Mouse (Mus musculus): ENCODE measurements around the gene Ppp2r3a. TPM values are rescaled to one million over a fixed set of nuclear protein-coding genes. Genes with fewer than 3 reads are reported as not detected.

Ppp2r3a gene
- polyA plus RNA-seq, 1 experiment from 2014 or later: 3.2 TPM

- Histone ChIP-seq H3K9me3 (replicated peaks) (no peaks in the 10 kb centered on the region), H3K27me3 (no peaks in the 10 kb centered on the region), H3K36me3 (replicated peaks) (no peaks in the 10 kb centered on the region), H3K4me1 (replicated peaks) (no peaks in the 10 kb centered on the region), H3K4me3 (replicated peaks) (no peak overlapping the region), H3K9ac (no peak overlapping the region), H3K4me2 (no peak overlapping the region), H3K27ac (replicated peaks) (peak overlapping the region; percentile 29; the same call in 1 of the 2 replicates)
- WGBS (ENCODE audit: insufficient replicate concordance): 55% methylated on average over 4 of the region's 4 CpGs
- no peak for ATAC-seq (ENCODE audit: insufficient read depth)
Observed at GRCm38 (mm10) chr9:101206516-101206915, 45.1 kb downstream of the Ppp2r3a start.

GRCm38 (mm10) chr9:101205216-101205615, 46.4 kb downstream of the Ppp2r3a start:
- Histone ChIP-seq H3K36me3 (replicated peaks) (no peaks in the 10 kb centered on the region), H3K27ac (replicated peaks) (no peak overlapping the region), H3K9ac (no peak overlapping the region), H3K9me3 (replicated peaks) (no peaks in the 10 kb centered on the region), H3K27me3 (no peaks in the 10 kb centered on the region), H3K4me1 (replicated peaks) (no peaks in the 10 kb centered on the region), H3K4me2 (no peak overlapping the region), H3K4me3 (replicated peaks) (no peak overlapping the region)
- ATAC-seq (ENCODE audit: insufficient read depth): no peak
- WGBS (ENCODE audit: insufficient replicate concordance): 51% methylated on average over 1 of the region's 1 CpGs

- 72% methylated on average over 3 of the region's 3 CpGs for WGBS (ENCODE audit: insufficient replicate concordance)
- H3K36me3 ChIP-seq (replicated peaks): no peaks in the 10 kb centered on the region
Observed at GRCm38 (mm10) chr9:101204059-101204458, 47.5 kb downstream of the Ppp2r3a start.

GRCm38 (mm10) chr9:101200627-101201026, 51.0 kb downstream of the Ppp2r3a start:
- 54% methylated on average over 5 of the region's 5 CpGs for WGBS (ENCODE audit: insufficient replicate concordance)
- no peak overlapping the region for H3K9ac ChIP-seq
- no peak overlapping the region for H3K4me2 ChIP-seq
- H3K9me3 ChIP-seq (replicated peaks): no peaks in the 10 kb centered on the region
- H3K27ac ChIP-seq (replicated peaks): no peak overlapping the region
- no peaks in the 10 kb centered on the region for H3K4me1 ChIP-seq (replicated peaks)
- H3K4me3 ChIP-seq (replicated peaks): no peak overlapping the region
- no peak for ATAC-seq (ENCODE audit: insufficient read depth)
- H3K36me3 ChIP-seq (replicated peaks): no peaks in the 10 kb centered on the region
- H3K27me3 ChIP-seq: no peaks in the 10 kb centered on the region

More at GRCm38 (mm10) chr9:101204059-101204458, 47.5 kb downstream of the Ppp2r3a start:
- Histone ChIP-seq H3K27me3 (no peaks in the 10 kb centered on the region), H3K4me2 (no peak overlapping the region), H3K4me1 (replicated peaks) (no peaks in the 10 kb centered on the region), H3K9me3 (replicated peaks) (no peaks in the 10 kb centered on the region), H3K9ac (no peak overlapping the region), H3K27ac (replicated peaks) (no peak overlapping the region), H3K4me3 (replicated peaks) (no peak overlapping the region)
- ATAC-seq (ENCODE audit: insufficient read depth): no peak

GRCm38 (mm10) chr9:101198804-101199203, 52.8 kb downstream of the Ppp2r3a start:
- no peak overlapping the region for H3K4me3 ChIP-seq (replicated peaks)
- no peak overlapping the region for H3K9ac ChIP-seq
- H3K27me3 ChIP-seq: no peaks in the 10 kb centered on the region
- WGBS (ENCODE audit: insufficient replicate concordance): 63% methylated on average over 6 of the region's 6 CpGs
- H3K36me3 ChIP-seq (replicated peaks): no peaks in the 10 kb centered on the region
- no peak overlapping the region for H3K4me2 ChIP-seq
- no peak for ATAC-seq (ENCODE audit: insufficient read depth)
- no peaks in the 10 kb centered on the region for H3K9me3 ChIP-seq (replicated peaks)
- no peak overlapping the region for H3K27ac ChIP-seq (replicated peaks)
- H3K4me1 ChIP-seq (replicated peaks): no peaks in the 10 kb centered on the region

GRCm38 (mm10) chr9:101198261-101198660, 53.3 kb downstream of the Ppp2r3a start:
- ATAC-seq (ENCODE audit: insufficient read depth): no peak
- WGBS (ENCODE audit: insufficient replicate concordance): 73% methylated on average over 3 of the region's 3 CpGs

GRCm38 (mm10) chr9:101181962-101182701, 69.5 kb downstream of the Ppp2r3a start:
- 32% methylated on average over 5 of the region's 5 CpGs for WGBS (ENCODE audit: insufficient replicate concordance)

More at GRCm38 (mm10) chr9:101198261-101198660, 53.3 kb downstream of the Ppp2r3a start:
- no peak overlapping the region for H3K27ac ChIP-seq (replicated peaks)
- no peaks in the 10 kb centered on the region for H3K27me3 ChIP-seq
- no peaks in the 10 kb centered on the region for H3K4me1 ChIP-seq (replicated peaks)
- H3K4me2 ChIP-seq: no peak overlapping the region
- H3K4me3 ChIP-seq (replicated peaks): no peak overlapping the region
- no peaks in the 10 kb centered on the region for H3K36me3 ChIP-seq (replicated peaks)
- H3K9ac ChIP-seq: no peak overlapping the region
- no peaks in the 10 kb centered on the region for H3K9me3 ChIP-seq (replicated peaks)

GRCm38 (mm10) chr9:101181291-101181690, 70.3 kb downstream of the Ppp2r3a start:
- no peaks in the 10 kb centered on the region for H3K27me3 ChIP-seq

More at GRCm38 (mm10) chr9:101181962-101182701, 69.5 kb downstream of the Ppp2r3a start:
- peaks cover 6% of the 10 kb centered on the region; the same call in 1 of the 2 replicates for H3K36me3 ChIP-seq (replicated peaks)
- H3K4me2 ChIP-seq: no peak overlapping the region
- H3K4me3 ChIP-seq (replicated peaks): no peak overlapping the region
- H3K27me3 ChIP-seq: no peaks in the 10 kb centered on the region
- H3K9ac ChIP-seq: no peak overlapping the region
- no peaks in the 10 kb centered on the region; the same call in 1 of the 2 replicates for H3K4me1 ChIP-seq (replicated peaks)
- ATAC-seq (ENCODE audit: insufficient read depth): no peak
- H3K9me3 ChIP-seq (replicated peaks): no peaks in the 10 kb centered on the region
- H3K27ac ChIP-seq (replicated peaks): no peak overlapping the region

GRCm38 (mm10) chr9:101180234-101180633, 71.4 kb downstream of the Ppp2r3a start:
- Histone ChIP-seq H3K4me1 (replicated peaks) (no peaks in the 10 kb centered on the region; the same call in 1 of the 2 replicates), H3K27ac (replicated peaks) (no peak overlapping the region), H3K9me3 (replicated peaks) (no peaks in the 10 kb centered on the region), H3K4me2 (no peak overlapping the region), H3K9ac (no peak overlapping the region), H3K4me3 (replicated peaks) (no peak overlapping the region), H3K27me3 (no peaks in the 10 kb centered on the region), H3K36me3 (replicated peaks) (peaks cover 4% of the 10 kb centered on the region; the same call in 1 of the 2 replicates)
- no peak for ATAC-seq (ENCODE audit: insufficient read depth)
- 80% methylated on average over 2 of the region's 2 CpGs for WGBS (ENCODE audit: insufficient replicate concordance)

More at GRCm38 (mm10) chr9:101181291-101181690, 70.3 kb downstream of the Ppp2r3a start:
- Histone ChIP-seq H3K27ac (replicated peaks) (no peak overlapping the region), H3K36me3 (replicated peaks) (peaks cover 6% of the 10 kb centered on the region; the same call in 1 of the 2 replicates), H3K4me1 (replicated peaks) (no peaks in the 10 kb centered on the region; the same call in 1 of the 2 replicates), H3K4me2 (no peak overlapping the region), H3K9me3 (replicated peaks) (no peaks in the 10 kb centered on the region), H3K4me3 (replicated peaks) (no peak overlapping the region), H3K9ac (no peak overlapping the region)
- no peak for ATAC-seq (ENCODE audit: insufficient read depth)
- 66% methylated on average over 6 of the region's 6 CpGs for WGBS (ENCODE audit: insufficient replicate concordance)

- H3K27ac ChIP-seq (replicated peaks): no peak overlapping the region
- H3K36me3 ChIP-seq (replicated peaks): no peaks in the 10 kb centered on the region
- no peaks in the 10 kb centered on the region for H3K9me3 ChIP-seq (replicated peaks)
- no peaks in the 10 kb centered on the region for H3K4me1 ChIP-seq (replicated peaks)
- no peak overlapping the region for H3K4me2 ChIP-seq
- 57% methylated on average over 1 of the region's 1 CpGs for WGBS (ENCODE audit: insufficient replicate concordance)
- H3K27me3 ChIP-seq: no peaks in the 10 kb centered on the region
- no peak for ATAC-seq (ENCODE audit: insufficient read depth)
- H3K4me3 ChIP-seq (replicated peaks): no peak overlapping the region
- no peak overlapping the region for H3K9ac ChIP-seq
Observed at GRCm38 (mm10) chr9:101160627-101161026, 91.0 kb downstream of the Ppp2r3a start.

- Histone ChIP-seq H3K27ac (replicated peaks) (no peak overlapping the region), H3K4me3 (replicated peaks) (no peak overlapping the region), H3K9ac (no peak overlapping the region), H3K4me1 (replicated peaks) (no peaks in the 10 kb centered on the region), H3K4me2 (no peak overlapping the region), H3K36me3 (replicated peaks) (no peaks in the 10 kb centered on the region), H3K27me3 (no peaks in the 10 kb centered on the region), H3K9me3 (replicated peaks) (no peaks in the 10 kb centered on the region)
- 51% methylated on average over 5 of the region's 5 CpGs for WGBS (ENCODE audit: insufficient replicate concordance)
- ATAC-seq (ENCODE audit: insufficient read depth): no peak
Observed at GRCm38 (mm10) chr9:101160092-101160491, 91.5 kb downstream of the Ppp2r3a start.

Measured in liver, embryonic 15.5 days (tissue).